Mouse (Mus musculus) hindbrain, embryonic 11.5 days (tissue): ENCODE results near the gene Net1. TPM values are rescaled to one million over a fixed set of nuclear protein-coding genes. Genes with fewer than 3 reads are reported as not detected.

Experiments used
- ATAC-seq: fragments of 200-750 bp; cut with Nextera tagmentation; 2 replicates; pipeline ENCODE4 v1.8.0; 2017; ENCODE audit warnings: mild to moderate bottlenecking, moderate TSS enrichment, moderate library complexity; ENCODE audit not compliant: low FRiP score
- DNase-seq: peaks from one replicate; pipeline ENCODE4 v3.0.0-alpha.2; 2015; ENCODE audit warnings: low spot score
- H3K27ac ChIP-seq: fragments of 300-500 bp; sonication (generic); 2 replicates; pipeline ENCODE4 v1.5.1; 2014; ENCODE audit warnings: mild to moderate bottlenecking, low read depth, low read length
- H3K27me3 ChIP-seq: fragments of 300-500 bp; sonication (generic); 2 replicates; pipeline ENCODE4 v1.6.1; 2014; ENCODE audit warnings: mild to moderate bottlenecking, low read length, moderate library complexity, mixed read lengths; ENCODE audit not compliant: control insufficient read depth, insufficient read depth
- H3K36me3 ChIP-seq: fragments of 300-500 bp; sonication (generic); 2 replicates; pipeline ENCODE4 v1.6.1; 2014; ENCODE audit warnings: mild to moderate bottlenecking, low read length, moderate library complexity, mixed read lengths; ENCODE audit not compliant: control insufficient read depth, insufficient read depth
- H3K4me1 ChIP-seq: fragments of 300-500 bp; sonication (generic); replicated peaks from 2 replicates; pipeline ENCODE4 v1.6.1; 2014; ENCODE audit warnings: low read length, mixed read lengths; ENCODE audit not compliant: control insufficient read depth, insufficient read depth
- H3K4me2 ChIP-seq: fragments of 300-500 bp; sonication (generic); replicated peaks from 2 replicates; pipeline ENCODE4 v1.6.1; 2014; ENCODE audit warnings: mild to moderate bottlenecking, low read depth, low read length
- H3K4me3 ChIP-seq: fragments of 300-500 bp; sonication (generic); 2 replicates; pipeline ENCODE4 v1.5.1; 2014; ENCODE audit warnings: low read depth, low read length
- H3K9ac ChIP-seq: fragments of 300-500 bp; sonication (generic); 2 replicates; pipeline ENCODE4 v1.6.1; 2014; ENCODE audit warnings: low read depth, low read length
- H3K9me3 ChIP-seq: fragments of 300-500 bp; sonication (generic); 2 replicates; pipeline ENCODE4 v1.6.1; 2016; ENCODE audit warnings: low read length; ENCODE audit not compliant: control insufficient read depth
- WGBS: fragments of 180-500 bp; shearing (Covaris S2); extraction: QIAGEN DNeasy Blood & Tissue Kit; methylation state at CpG from one replicate; pipeline ENCODE4 v1.1.7; 2014; 5-methylcytosine and 5-hydroxymethylcytosine counted together
- polyA plus RNA-seq: library from polyadenylated mRNA; unstranded; fragments of >200 nt; fragmentation: Nextera tagmentation; extraction: Ambion mirVana; gene quantifications from 2 replicates; pipeline ENCODE4 v1.2.1, GENCODE M21; 2014

Net1 gene
- polyA plus RNA-seq, 1 experiment from 2014 or later, result 31.4 TPM

GRCm38 (mm10) chr13:3877679-3878220, 40.3 kb downstream of the Net1 start:
- no peaks in the 10 kb centered on the region for H3K9me3 ChIP-seq

GRCm38 (mm10) chr13:3877185-3877584, 40.8 kb downstream of the Net1 start:
- Histone ChIP-seq H3K9ac (no peak overlapping the region), H3K36me3 (no peaks in the 10 kb centered on the region), H3K4me2 (no peak overlapping the region), H3K27ac (no peak overlapping the region), H3K4me3 (no peak overlapping the region), H3K4me1 (no peaks in the 10 kb centered on the region), H3K27me3 (no peaks in the 10 kb centered on the region), H3K9me3 (no peaks in the 10 kb centered on the region)
- DNase-seq (no peak), ATAC-seq (0 out of 2 replicates have a peak, but pooled peaks have one; percentile 14)
- 74% methylated on average over 6 of the region's 6 CpGs for WGBS

More at GRCm38 (mm10) chr13:3877679-3878220, 40.3 kb downstream of the Net1 start:
- 52% methylated on average over 4 of the region's 4 CpGs for WGBS
- Histone ChIP-seq H3K9ac (no peak overlapping the region), H3K4me3 (no peak overlapping the region), H3K4me1 (no peaks in the 10 kb centered on the region), H3K4me2 (no peak overlapping the region), H3K27ac (no peak overlapping the region), H3K36me3 (no peaks in the 10 kb centered on the region), H3K27me3 (no peaks in the 10 kb centered on the region)
- DNase-seq (no peak), ATAC-seq (0 out of 2 replicates have a peak, but pooled peaks have one; percentile 27)

- ATAC-seq, result no peak
- 88% methylated on average over 6 of the region's 6 CpGs for WGBS
Measured at GRCm38 (mm10) chr13:3876448-3876847, 41.6 kb downstream of the Net1 start.

GRCm38 (mm10) chr13:3872832-3873231, 45.2 kb downstream of the Net1 start:
- Histone ChIP-seq H3K4me3 (no peak overlapping the region), H3K9me3 (no peaks in the 10 kb centered on the region), H3K4me2 (no peak overlapping the region), H3K9ac (no peak overlapping the region), H3K36me3 (no peaks in the 10 kb centered on the region), H3K27me3 (no peaks in the 10 kb centered on the region), H3K4me1 (no peaks in the 10 kb centered on the region), H3K27ac (no peak overlapping the region)
- WGBS, result 95% methylated on average over 4 of the region's 4 CpGs
- DNase-seq (no peak), ATAC-seq (no peak)

More at GRCm38 (mm10) chr13:3876448-3876847, 41.6 kb downstream of the Net1 start:
- Histone ChIP-seq H3K9ac (no peak overlapping the region), H3K36me3 (no peaks in the 10 kb centered on the region), H3K4me3 (no peak overlapping the region), H3K4me1 (no peaks in the 10 kb centered on the region), H3K9me3 (no peaks in the 10 kb centered on the region), H3K27ac (no peak overlapping the region), H3K4me2 (no peak overlapping the region), H3K27me3 (no peaks in the 10 kb centered on the region)
- DNase-seq, result no peak

- no peaks in the 10 kb centered on the region for H3K27me3 ChIP-seq
- H3K36me3 ChIP-seq, result no peaks in the 10 kb centered on the region
- no peak overlapping the region for H3K9ac ChIP-seq
- H3K9me3 ChIP-seq, result no peaks in the 10 kb centered on the region
- H3K4me1 ChIP-seq, result no peaks in the 10 kb centered on the region
- DNase-seq (no peak), ATAC-seq (no peak)
- no peak overlapping the region for H3K4me3 ChIP-seq
- H3K4me2 ChIP-seq, result no peak overlapping the region
- H3K27ac ChIP-seq, result no peak overlapping the region
Measured at GRCm38 (mm10) chr13:3869901-3870300, 48.1 kb downstream of the Net1 start.

- Histone ChIP-seq H3K4me1 (no peaks in the 10 kb centered on the region), H3K4me3 (no peak overlapping the region), H3K27me3 (no peaks in the 10 kb centered on the region), H3K27ac (no peak overlapping the region), H3K9me3 (no peaks in the 10 kb centered on the region), H3K9ac (no peak overlapping the region), H3K4me2 (no peak overlapping the region), H3K36me3 (no peaks in the 10 kb centered on the region)
- WGBS, result 85% methylated on average over 6 of the region's 6 CpGs
- DNase-seq (no peak), ATAC-seq (no peak)
Measured at GRCm38 (mm10) chr13:3867158-3867557, 50.9 kb downstream of the Net1 start.

GRCm38 (mm10) chr13:3866355-3867052, 51.5 kb downstream of the Net1 start:
- DNase-seq (no peak), ATAC-seq (no peak)
- H3K4me3 ChIP-seq, result no peak overlapping the region
- no peak overlapping the region for H3K9ac ChIP-seq
- 83% methylated on average over 8 of the region's 8 CpGs for WGBS
- no peaks in the 10 kb centered on the region for H3K27me3 ChIP-seq
- H3K27ac ChIP-seq, result no peak overlapping the region
- no peaks in the 10 kb centered on the region for H3K9me3 ChIP-seq
- H3K4me2 ChIP-seq, result no peak overlapping the region
- no peaks in the 10 kb centered on the region for H3K36me3 ChIP-seq
- H3K4me1 ChIP-seq, result no peaks in the 10 kb centered on the region

- DNase-seq, result no peak
- no peak overlapping the region for H3K27ac ChIP-seq
- 85% methylated on average over 14 of the region's 14 CpGs for WGBS
- no peaks in the 10 kb centered on the region for H3K27me3 ChIP-seq
- no peak overlapping the region for H3K4me2 ChIP-seq
- no peaks in the 10 kb centered on the region for H3K4me1 ChIP-seq
- H3K9ac ChIP-seq, result no peak overlapping the region
- no peak for ATAC-seq
- no peaks in the 10 kb centered on the region for H3K36me3 ChIP-seq
- no peaks in the 10 kb centered on the region for H3K9me3 ChIP-seq
- H3K4me3 ChIP-seq, result no peak overlapping the region
Measured at GRCm38 (mm10) chr13:3865648-3866354, 52.2 kb downstream of the Net1 start.
